Mouse (Mus musculus): ENCODE results near the gene Camkk1. TPM values are rescaled to one million over a fixed set of nuclear protein-coding genes. Genes with fewer than 3 reads are reported as not detected.

The Camkk1 gene
- total RNA-seq, 2 experiments from 2014 or later: 1.7 to 2.2 TPM

- peak; percentile 78 for DNase-seq
These were observed 30.5 kb downstream of the Camkk1 start for GRCm38 (mm10) chr11:73049335-73049734.

- no peak for DNase-seq
These were observed 34.0 kb downstream of the Camkk1 start for GRCm38 (mm10) chr11:73052795-73053194.

- no peak for DNase-seq
These were observed 38.9 kb downstream of the Camkk1 start for GRCm38 (mm10) chr11:73057701-73058100.

GRCm38 (mm10) chr11:73059630-73060029 is 40.8 kb downstream of the Camkk1 start:
- DNase-seq: no peak

- no peak for DNase-seq
These were observed 42.6 kb downstream of the Camkk1 start for GRCm38 (mm10) chr11:73061413-73061812.

GRCm38 (mm10) chr11:73071839-73072238 is 53.0 kb downstream of the Camkk1 start:
- DNase-seq: peak; percentile 38

GRCm38 (mm10) chr11:73076295-73076694 is 57.5 kb downstream of the Camkk1 start:
- DNase-seq: no peak

- DNase-seq: no peak
These were observed 57.9 kb downstream of the Camkk1 start for GRCm38 (mm10) chr11:73076733-73077132.

GRCm38 (mm10) chr11:73077211-73077720 is 58.5 kb downstream of the Camkk1 start:
- no peak for DNase-seq

- no peak for DNase-seq
These were observed 59.8 kb downstream of the Camkk1 start for GRCm38 (mm10) chr11:73078615-73079014.

GRCm38 (mm10) chr11:73080306-73080705 is 61.5 kb downstream of the Camkk1 start:
- no peak for DNase-seq

- DNase-seq: no peak
These were observed 65.5 kb downstream of the Camkk1 start for GRCm38 (mm10) chr11:73084303-73084702.

GRCm38 (mm10) chr11:73084804-73085231 is 66.0 kb downstream of the Camkk1 start:
- no peak for DNase-seq

GRCm38 (mm10) chr11:73085391-73085790 is 66.6 kb downstream of the Camkk1 start:
- no peak for DNase-seq

- DNase-seq: no peak
These were observed 69.1 kb downstream of the Camkk1 start for GRCm38 (mm10) chr11:73087700-73088480.

- DNase-seq: no peak
These were observed 71.5 kb downstream of the Camkk1 start, which contains the start of gene Itgae for GRCm38 (mm10) chr11:73090283-73090682. Gene Itgae, plus strand, starts transcription at chr11:73090583.

- no peak for DNase-seq
These were observed 72.0 kb downstream of the Camkk1 start for GRCm38 (mm10) chr11:73090826-73091225.

Other genes with a start within 250 kb of the Camkk1 start
- gene Cyb5d2, start 222.9 kb upstream of the Camkk1 start, total RNA-seq (2021): 1 to 10 TPM; 8.0 to 8.4 TPM
- 10 to 100 TPM; 17.2 to 21.7 TPM for gene Zzef1, start 222.8 kb upstream of the Camkk1 start, total RNA-seq (2021)
- gene Atp2a3, start 57.8 kb upstream of the Camkk1 start, total RNA-seq (2021): 10 to 100 TPM; 22.4 to 25.0 TPM
- gene P2rx1, start 19.9 kb upstream of the Camkk1 start, total RNA-seq (2021): 1 to 10 TPM in 1 of 2 experiments, under 1 TPM in 1; 0.85 to 1.2 TPM
- gene Ncbp3, start 28.8 kb downstream of the Camkk1 start, total RNA-seq (2021): 1 to 10 TPM; 4.6 to 6.6 TPM
- under 1 TPM; 0.05 to 0.20 TPM for gene Itgae, start 71.6 kb downstream of the Camkk1 start, total RNA-seq (2021)
- gene Haspin, start 119.3 kb downstream of the Camkk1 start, total RNA-seq (2021): 1 to 10 TPM; 1.7 to 2.0 TPM
- gene P2rx5, start 141.4 kb downstream of the Camkk1 start, total RNA-seq (2021): 1 to 10 TPM; 6.0 to 7.2 TPM
- gene Emc6, start 158.0 kb downstream of the Camkk1 start, total RNA-seq (2021): 10 to 100 TPM; 70.7 to 81.6 TPM
- gene Tax1bp3, start 158.1 kb downstream of the Camkk1 start, total RNA-seq (2021): 10 to 100 TPM; 30.2 to 32.3 TPM
- gene Ctns, start 180.0 kb downstream of the Camkk1 start, total RNA-seq (2021): 10 to 100 TPM in 1 of 2 experiments, 1 to 10 TPM in 1; 9.4 to 12.1 TPM
- 1 to 10 TPM; 1.9 TPM for gene Shpk, start 180.5 kb downstream of the Camkk1 start, total RNA-seq (2021)
- gene Trpv1, start 215.3 kb downstream of the Camkk1 start, total RNA-seq (2021): under 1 TPM in 1 of 2 experiments, not detected in 1; 0.16 TPM
- under 1 TPM; 0.05 to 0.07 TPM for gene Trpv3, start 248.4 kb downstream of the Camkk1 start, total RNA-seq (2021)